Mouse (Mus musculus) hindbrain, embryonic 16.5 days (tissue): Measurements from ENCODE around the gene Phc3. TPM values are rescaled to one million over a fixed set of nuclear protein-coding genes. Genes with fewer than 3 reads are reported as not detected.

Experiments
- ATAC-seq: fragments of 200-750 bp; cut with Nextera tagmentation; 2 replicates; pipeline ENCODE4 v1.8.0; 2017; ENCODE audit warnings: moderate TSS enrichment, moderate library complexity
- H3K27ac ChIP-seq: fragments of 300-500 bp; sonication (generic); 2 replicates; pipeline ENCODE4 v1.5.1; 2014; ENCODE audit warnings: low read depth, mild to moderate bottlenecking, control low read depth, low read length, moderate library complexity
- H3K27me3 ChIP-seq: fragments of 300-500 bp; sonication (generic); replicated peaks from 2 replicates; pipeline ENCODE4 v1.6.1; 2014; ENCODE audit warnings: low read length; ENCODE audit not compliant: control insufficient read depth, insufficient read depth
- H3K36me3 ChIP-seq: fragments of 300-500 bp; sonication (generic); 2 replicates; pipeline ENCODE4 v1.6.1; 2014; ENCODE audit warnings: mild to moderate bottlenecking, low read length, moderate library complexity, mixed read lengths; ENCODE audit not compliant: control insufficient read depth, insufficient read depth
- H3K4me1 ChIP-seq: fragments of 300-500 bp; sonication (generic); 2 replicates; pipeline ENCODE4 v1.6.1; 2014; ENCODE audit warnings: low read depth, low read length; ENCODE audit not compliant: control insufficient read depth, insufficient read depth
- H3K4me2 ChIP-seq: fragments of 300-500 bp; sonication (generic); 2 replicates; pipeline ENCODE4 v1.6.1; 2014; ENCODE audit warnings: mild to moderate bottlenecking, low read length, control low read depth, moderate library complexity
- H3K4me3 ChIP-seq: fragments of 300-500 bp; sonication (generic); 2 replicates; pipeline ENCODE4 v1.5.1; 2014; ENCODE audit warnings: mild to moderate bottlenecking, low read length, control low read depth, moderate library complexity
- H3K9ac ChIP-seq: fragments of 300-500 bp; sonication (generic); 2 replicates; pipeline ENCODE4 v1.6.1; 2014; ENCODE audit warnings: low read depth, mild to moderate bottlenecking, control low read depth, low read length, moderate library complexity
- H3K9me3 ChIP-seq: fragments of 300-500 bp; sonication (generic); 2 replicates; pipeline ENCODE4 v1.6.1; 2014; ENCODE audit warnings: mild to moderate bottlenecking, low read length, moderate library complexity; ENCODE audit not compliant: control insufficient read depth
- WGBS: fragments of 180-500 bp; shearing (Covaris S2); extraction: QIAGEN DNeasy Blood & Tissue Kit; methylation state at CpG from one replicate; pipeline ENCODE4 v1.1.7; 2014; 5-methylcytosine and 5-hydroxymethylcytosine counted together
- polyA plus RNA-seq: library from polyadenylated mRNA; unstranded; fragments of >200 nt; fragmentation: Nextera tagmentation; extraction: Ambion mirVana; gene quantifications from 2 replicates; pipeline ENCODE4 v1.2.1, GENCODE M21; 2015

Phc3 gene
- polyA plus RNA-seq, 1 experiment from 2014 or later, result 7.0 TPM

GRCm38 (mm10) chr3:30904658-30905057 lies 64.6 kb downstream of the Phc3 start:
- 76% methylated on average over 1 of the region's 1 CpGs for WGBS
- H3K9ac ChIP-seq, result no peak overlapping the region
- no peak overlapping the region for H3K4me3 ChIP-seq
- no peak for ATAC-seq
- no peaks in the 10 kb centered on the region for H3K9me3 ChIP-seq
- no peak overlapping the region for H3K4me2 ChIP-seq
- H3K4me1 ChIP-seq, result no peaks in the 10 kb centered on the region
- no peak overlapping the region for H3K27ac ChIP-seq
- no peaks in the 10 kb centered on the region for H3K27me3 ChIP-seq
- peaks cover 15% of the 10 kb centered on the region for H3K36me3 ChIP-seq

- Histone ChIP-seq H3K27me3 (no peaks in the 10 kb centered on the region), H3K4me3 (no peak overlapping the region), H3K9ac (no peak overlapping the region), H3K9me3 (no peaks in the 10 kb centered on the region), H3K27ac (no peak overlapping the region), H3K4me2 (no peak overlapping the region), H3K36me3 (peaks cover 10% of the 10 kb centered on the region), H3K4me1 (no peaks in the 10 kb centered on the region)
- WGBS, result 95% methylated on average over 8 of the region's 8 CpGs
- no peak for ATAC-seq
Observed at GRCm38 (mm10) chr3:30899407-30899806, 69.8 kb downstream of the Phc3 start.

- no peak overlapping the region for H3K9ac ChIP-seq
- ATAC-seq, result no peak
- whole genome bisulfite sequencing, result 89% methylated on average over 5 of the region's 5 CpGs
Observed at GRCm38 (mm10) chr3:30896721-30897120, 72.5 kb downstream of the Phc3 start.

GRCm38 (mm10) chr3:30889014-30889413 lies 80.2 kb downstream of the Phc3 start:
- no peaks in the 10 kb centered on the region for H3K27me3 ChIP-seq
- H3K36me3 ChIP-seq, result no peaks in the 10 kb centered on the region
- no peak overlapping the region for H3K27ac ChIP-seq
- H3K4me3 ChIP-seq, result no peak overlapping the region
- no peaks in the 10 kb centered on the region for H3K4me1 ChIP-seq
- no peak overlapping the region for H3K9ac ChIP-seq
- no peak for ATAC-seq
- H3K9me3 ChIP-seq, result no peaks in the 10 kb centered on the region
- no peak overlapping the region for H3K4me2 ChIP-seq
- 25% methylated on average over 1 of the region's 1 CpGs for WGBS

More at GRCm38 (mm10) chr3:30896721-30897120, 72.5 kb downstream of the Phc3 start:
- Histone ChIP-seq H3K27ac (no peak overlapping the region), H3K36me3 (peaks cover 7% of the 10 kb centered on the region), H3K4me1 (no peaks in the 10 kb centered on the region), H3K9me3 (no peaks in the 10 kb centered on the region), H3K27me3 (no peaks in the 10 kb centered on the region), H3K4me3 (no peak overlapping the region), H3K4me2 (no peak overlapping the region)

GRCm38 (mm10) chr3:30887449-30887848 lies 81.8 kb downstream of the Phc3 start:
- no peaks in the 10 kb centered on the region for H3K36me3 ChIP-seq
- WGBS, result 87% methylated on average over 3 of the region's 3 CpGs
- no peak overlapping the region for H3K4me3 ChIP-seq
- H3K9ac ChIP-seq, result no peak overlapping the region
- no peak overlapping the region for H3K4me2 ChIP-seq
- H3K4me1 ChIP-seq, result no peaks in the 10 kb centered on the region
- no peaks in the 10 kb centered on the region for H3K9me3 ChIP-seq
- H3K27me3 ChIP-seq, result no peaks in the 10 kb centered on the region
- no peak overlapping the region for H3K27ac ChIP-seq
- no peak for ATAC-seq

GRCm38 (mm10) chr3:30876709-30877108 lies 92.5 kb downstream of the Phc3 start:
- Histone ChIP-seq H3K4me2 (no peak overlapping the region), H3K4me1 (no peaks in the 10 kb centered on the region), H3K9me3 (no peaks in the 10 kb centered on the region), H3K4me3 (no peak overlapping the region), H3K27me3 (no peaks in the 10 kb centered on the region), H3K27ac (no peak overlapping the region), H3K9ac (no peak overlapping the region), H3K36me3 (no peaks in the 10 kb centered on the region)
- WGBS, result 90% methylated on average over 6 of the region's 6 CpGs
- ATAC-seq, result no peak

GRCm38 (mm10) chr3:30869995-30870394 lies 99.2 kb downstream of the Phc3 start:
- no peak overlapping the region for H3K4me3 ChIP-seq
- no peaks in the 10 kb centered on the region for H3K36me3 ChIP-seq
- no peaks in the 10 kb centered on the region for H3K27me3 ChIP-seq
- H3K4me2 ChIP-seq, result no peak overlapping the region
- H3K27ac ChIP-seq, result no peak overlapping the region
- H3K9ac ChIP-seq, result no peak overlapping the region
- no peak for ATAC-seq
- no peaks in the 10 kb centered on the region for H3K9me3 ChIP-seq
- no peaks in the 10 kb centered on the region for H3K4me1 ChIP-seq
- WGBS, result 91% methylated on average over 1 of the region's 1 CpGs

GRCm38 (mm10) chr3:30868625-30869024 lies 100.6 kb downstream of the Phc3 start:
- 68% methylated on average over 5 of the region's 5 CpGs for WGBS
- no peak for ATAC-seq
- H3K27me3 ChIP-seq, result no peaks in the 10 kb centered on the region
- no peak overlapping the region for H3K27ac ChIP-seq
- H3K36me3 ChIP-seq, result no peaks in the 10 kb centered on the region
- H3K4me1 ChIP-seq, result no peaks in the 10 kb centered on the region
- H3K9ac ChIP-seq, result no peak overlapping the region
- no peak overlapping the region for H3K4me2 ChIP-seq
- no peaks in the 10 kb centered on the region for H3K9me3 ChIP-seq
- no peak overlapping the region for H3K4me3 ChIP-seq

- no peaks in the 10 kb centered on the region for H3K36me3 ChIP-seq
- no peaks in the 10 kb centered on the region for H3K4me1 ChIP-seq
- no peak overlapping the region for H3K4me3 ChIP-seq
- H3K9me3 ChIP-seq, result no peaks in the 10 kb centered on the region
- 83% methylated on average over 5 of the region's 5 CpGs for WGBS
- H3K27ac ChIP-seq, result no peak overlapping the region
- H3K27me3 ChIP-seq, result no peaks in the 10 kb centered on the region
- no peak overlapping the region for H3K9ac ChIP-seq
- ATAC-seq, result no peak
- H3K4me2 ChIP-seq, result no peak overlapping the region
Observed at GRCm38 (mm10) chr3:30868176-30868575, 101.0 kb downstream of the Phc3 start.

GRCm38 (mm10) chr3:30864640-30865039 lies 104.6 kb downstream of the Phc3 start:
- H3K9me3 ChIP-seq, result no peaks in the 10 kb centered on the region
- H3K4me1 ChIP-seq, result no peaks in the 10 kb centered on the region
- no peaks in the 10 kb centered on the region for H3K36me3 ChIP-seq
- no peak overlapping the region for H3K27ac ChIP-seq
- no peak overlapping the region for H3K4me3 ChIP-seq
- no peak overlapping the region for H3K4me2 ChIP-seq
- WGBS, result 87% methylated on average over 1 of the region's 1 CpGs
- ATAC-seq, result no peak
- no peak overlapping the region for H3K9ac ChIP-seq
- H3K27me3 ChIP-seq, result no peaks in the 10 kb centered on the region
